In genomic region chr15:32517954-32518353, GRCm38 (mm10) we compare ENCODE assay signal across 12 mouse cellular contexts.
"Had no signal": no experiment of that assay in that cellular context is flagged by ENCODE, and none has a peak within 500 bp of the region (broad histone marks: within the 10 kb centered on the region; RNA-seq: fewer than 3 reads in every experiment).

No protein-coding gene starts in this region.

- H3K9ac ChIP-seq: liver, embryonic 13.5 days had no signal

- H3K4me2 ChIP-seq: liver, embryonic 13.5 days; midbrain, embryonic 11.5 days had no signal

- H3K4me1 ChIP-seq: liver, embryonic 13.5 days had no signal

- H3K27me3 ChIP-seq: liver, embryonic 13.5 days had no signal

- H3K4me3 ChIP-seq: left cerebral cortex, adult 2 months; liver, embryonic 13.5 days had no signal

- H3K36me3 ChIP-seq: liver, embryonic 13.5 days had no signal

- H3K27ac ChIP-seq: left cerebral cortex, adult 2 months; liver, embryonic 13.5 days had no signal

- DNase-seq: kidney, adult 18-20 months; kidney, postnatal 14 days; layer of hippocampus, postnatal 36 days; liver, embryonic 13.5 days; lung, adult 2 months; lung, postnatal 14 days; lung, postnatal 4 days; midbrain, embryonic 14.5 days; thymus, adult 18-20 months; thymus, postnatal 36 days had no signal

- H3K9me3 ChIP-seq: liver, embryonic 13.5 days had no signal
